Mouse (Mus musculus): ENCODE measurements at regions not wholly inside any gene's neighbourhood (a gene's known extent, or its start where the extent isn't known, plus 50 kb on each side); places are given as distances from the start of the nearest gene placed in this dataset.
A peak's percentile ranks its signal among the peaks of the same experiment; 100 is the strongest.

DNA sequence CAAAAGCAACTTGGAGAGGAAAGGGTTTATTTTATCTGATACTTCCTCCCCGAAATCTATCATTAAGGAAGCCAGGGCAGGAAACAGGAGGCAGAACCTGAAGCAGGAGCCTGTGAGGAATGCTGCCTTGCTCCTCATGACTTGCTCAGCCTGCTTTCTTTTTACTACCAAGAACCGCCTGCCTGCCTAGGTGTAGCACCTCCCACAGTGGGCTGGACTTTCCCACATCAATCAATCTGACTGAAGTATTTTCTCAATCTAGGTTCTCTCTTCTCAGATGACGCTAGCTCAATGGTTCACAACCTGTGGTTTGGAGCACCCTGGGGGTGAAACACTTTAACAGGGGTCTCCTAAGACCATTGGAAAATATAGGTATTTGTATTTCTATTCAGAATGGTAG is 83.4 kb upstream of the Ccn6 start:
- ATAC-seq (ENCODE audit: insufficient number of reproducible peaks, insufficient read depth, low FRiP score, low read depth), result no peak
- Histone ChIP-seq H3K36me3 (ENCODE audit: control insufficient read depth, insufficient read depth, low read length) (no peaks in the 10 kb centered on the region), H3K9me3 (ENCODE audit: control insufficient read depth, low read length) (no peaks in the 10 kb centered on the region), H3K9ac (ENCODE audit: low read length) (no peak overlapping the region), H3K4me1 (ENCODE audit: control insufficient read depth in 2 of 2, insufficient read depth in 2 of 2, low read length in 2 of 2) (no peaks in the 10 kb centered on the region), H3K4me3 (ENCODE audit: control insufficient read depth in 1 of 2, insufficient read depth in 1 of 2, low read depth in 1 of 2, low read length in 2 of 2) (no peak overlapping the region), H3K27ac (replicated peaks in 1 of 2; ENCODE audit: control insufficient read depth in 1 of 2, insufficient read depth in 1 of 2, low read depth in 2 of 2, low read length in 2 of 2) (no peak overlapping the region), H3K4me2 (ENCODE audit: low read length) (no peak overlapping the region), H3K27me3 (ENCODE audit: control insufficient read depth, insufficient read depth, low read length) (no peaks in the 10 kb centered on the region)
- WGBS, result 57% methylated on average over 3 of the region's 3 CpGs

DNA sequence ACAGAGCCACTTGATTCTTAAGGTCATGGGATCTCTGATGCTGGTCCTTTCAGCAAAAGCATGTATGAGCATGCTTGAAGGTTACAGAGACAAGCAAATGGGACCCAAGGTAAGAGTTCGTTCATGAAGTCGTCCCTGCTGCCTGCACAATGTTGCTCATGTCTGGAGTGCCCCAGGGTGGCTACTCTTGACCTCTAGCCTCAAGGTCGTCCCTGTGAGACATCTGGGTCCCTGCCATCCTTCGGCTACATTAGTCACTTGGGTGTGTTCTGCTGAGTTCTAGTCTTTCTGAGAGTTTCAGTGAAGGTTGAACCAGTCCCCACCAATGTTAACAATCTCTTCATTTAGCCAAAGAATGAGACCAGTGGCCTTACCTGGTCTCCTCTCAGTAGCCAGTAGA is 81.5 kb upstream of the Ccn6 start:
- Histone ChIP-seq H3K4me3 (ENCODE audit: control insufficient read depth in 1 of 2, insufficient read depth in 1 of 2, low read depth in 1 of 2, low read length in 2 of 2) (no peak overlapping the region), H3K4me2 (ENCODE audit: low read length) (no peak overlapping the region), H3K9ac (ENCODE audit: low read length) (no peak overlapping the region), H3K27ac (replicated peaks in 1 of 2; ENCODE audit: control insufficient read depth in 1 of 2, insufficient read depth in 1 of 2, low read depth in 2 of 2, low read length in 2 of 2) (no peak overlapping the region), H3K4me1 (ENCODE audit: control insufficient read depth in 2 of 2, insufficient read depth in 2 of 2, low read length in 2 of 2) (no peaks in the 10 kb centered on the region), H3K9me3 (ENCODE audit: control insufficient read depth, low read length) (no peaks in the 10 kb centered on the region), H3K36me3 (ENCODE audit: control insufficient read depth, insufficient read depth, low read length) (no peaks in the 10 kb centered on the region), H3K27me3 (ENCODE audit: control insufficient read depth, insufficient read depth, low read length) (no peaks in the 10 kb centered on the region)
- WGBS, result 63% methylated on average over 4 of the region's 4 CpGs
- ATAC-seq (ENCODE audit: insufficient number of reproducible peaks, insufficient read depth, low FRiP score, low read depth), result no peak

DNA sequence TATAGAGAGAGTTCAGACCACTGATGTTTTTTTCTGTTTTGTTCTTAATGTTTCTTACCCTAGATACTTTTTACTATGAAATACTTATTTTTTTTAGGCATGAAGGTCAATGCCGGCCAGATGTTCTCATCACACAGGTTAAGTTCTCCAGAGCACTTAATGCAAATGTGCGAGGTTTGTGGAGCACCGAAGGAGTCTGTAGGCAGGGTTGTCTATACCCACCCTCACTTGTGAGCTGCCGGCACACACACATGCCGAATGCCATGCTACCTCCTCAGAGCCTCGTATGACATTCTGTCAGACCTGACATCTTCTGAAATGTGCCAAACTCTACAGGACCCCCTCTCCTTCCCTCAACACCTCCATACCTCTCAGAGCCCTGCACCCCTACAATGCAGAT is 80.5 kb upstream of the Ccn6 start:
- no peak overlapping the region for H3K9ac ChIP-seq (ENCODE audit: low read length)
- no peak overlapping the region for H3K4me3 ChIP-seq (ENCODE audit: control insufficient read depth in 1 of 2, insufficient read depth in 1 of 2, low read depth in 1 of 2, low read length in 2 of 2)
- no peak overlapping the region for H3K4me2 ChIP-seq (ENCODE audit: low read length)
- WGBS, result 87% methylated on average over 6 of the region's 6 CpGs
- no peak for ATAC-seq (ENCODE audit: insufficient number of reproducible peaks, insufficient read depth, low FRiP score, low read depth)
- H3K36me3 ChIP-seq (ENCODE audit: control insufficient read depth, insufficient read depth, low read length), result no peaks in the 10 kb centered on the region
- no peaks in the 10 kb centered on the region for H3K27me3 ChIP-seq (ENCODE audit: control insufficient read depth, insufficient read depth, low read length)
- H3K9me3 ChIP-seq (ENCODE audit: control insufficient read depth, low read length), result no peaks in the 10 kb centered on the region
- H3K4me1 ChIP-seq (ENCODE audit: control insufficient read depth in 2 of 2, insufficient read depth in 2 of 2, low read length in 2 of 2), result no peaks in the 10 kb centered on the region; a peak in 1 of 4 replicates
- no peak overlapping the region for H3K27ac ChIP-seq (replicated peaks in 1 of 2; ENCODE audit: control insufficient read depth in 1 of 2, insufficient read depth in 1 of 2, low read depth in 2 of 2, low read length in 2 of 2)

DNA sequence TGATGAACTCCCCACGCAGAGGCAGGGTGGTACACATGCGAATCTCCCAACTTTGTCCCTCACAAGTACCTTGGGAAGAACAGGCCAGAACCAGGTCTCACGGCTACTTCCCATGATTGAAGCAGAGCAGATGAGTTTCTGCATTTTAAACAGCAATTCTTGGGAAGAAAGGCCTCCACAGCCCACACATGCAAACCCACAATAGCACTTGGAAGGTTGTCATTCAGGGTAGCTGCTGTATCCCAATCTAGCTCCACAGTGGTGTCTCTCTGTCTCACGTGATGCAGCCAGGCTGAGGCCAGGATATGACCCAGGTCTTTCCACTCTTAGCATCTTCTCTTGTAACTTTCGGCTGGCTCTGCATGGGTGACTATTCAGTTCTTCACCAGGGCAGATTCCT is 78.8 kb upstream of the Ccn6 start:
- H3K9me3 ChIP-seq (ENCODE audit: control insufficient read depth, low read length), result no peaks in the 10 kb centered on the region
- no peak overlapping the region for H3K27ac ChIP-seq (replicated peaks in 1 of 2; ENCODE audit: control insufficient read depth in 1 of 2, insufficient read depth in 1 of 2, low read depth in 2 of 2, low read length in 2 of 2)
- no peak overlapping the region for H3K9ac ChIP-seq (ENCODE audit: low read length)
- H3K4me1 ChIP-seq (ENCODE audit: control insufficient read depth in 2 of 2, insufficient read depth in 2 of 2, low read length in 2 of 2), result peaks cover 0 to 2% of the 10 kb centered on the region in 2 experiments; a peak in 1 of 4 replicates
- 91% methylated on average over 5 of the region's 5 CpGs for WGBS
- ATAC-seq (ENCODE audit: insufficient number of reproducible peaks, insufficient read depth, low FRiP score, low read depth), result no peak
- no peaks in the 10 kb centered on the region for H3K27me3 ChIP-seq (ENCODE audit: control insufficient read depth, insufficient read depth, low read length)
- no peak overlapping the region for H3K4me3 ChIP-seq (ENCODE audit: control insufficient read depth in 1 of 2, insufficient read depth in 1 of 2, low read depth in 1 of 2, low read length in 2 of 2)
- H3K36me3 ChIP-seq (ENCODE audit: control insufficient read depth, insufficient read depth, low read length), result no peaks in the 10 kb centered on the region
- H3K4me2 ChIP-seq (ENCODE audit: low read length), result no peak overlapping the region

DNA sequence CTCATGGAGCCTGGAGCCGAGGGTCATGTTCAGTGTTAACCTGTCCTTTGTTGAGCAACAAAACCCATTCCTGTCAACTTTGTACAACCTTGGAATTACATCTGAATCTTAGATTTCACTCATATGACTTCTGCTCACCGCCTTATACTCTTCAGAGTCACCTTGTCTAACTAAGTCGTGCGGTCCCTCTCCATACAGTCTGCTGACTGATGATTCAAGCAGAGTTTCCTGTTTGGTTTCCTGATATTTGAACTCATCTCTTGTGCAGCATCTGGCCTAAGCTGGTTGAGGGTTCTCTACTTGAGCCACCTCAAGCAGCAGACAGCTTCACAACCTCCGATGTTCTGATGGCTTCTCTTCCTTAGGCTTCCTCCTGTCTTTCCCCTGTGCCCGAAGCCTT is 78.3 kb upstream of the Ccn6 start:
- WGBS, result 82% methylated on average over 6 of the region's 6 CpGs
- Histone ChIP-seq H3K36me3 (ENCODE audit: control insufficient read depth, insufficient read depth, low read length) (no peaks in the 10 kb centered on the region), H3K4me3 (ENCODE audit: control insufficient read depth in 1 of 2, insufficient read depth in 1 of 2, low read depth in 1 of 2, low read length in 2 of 2) (no peak overlapping the region), H3K27me3 (ENCODE audit: control insufficient read depth, insufficient read depth, low read length) (no peaks in the 10 kb centered on the region), H3K27ac (replicated peaks in 1 of 2; ENCODE audit: control insufficient read depth in 1 of 2, insufficient read depth in 1 of 2, low read depth in 2 of 2, low read length in 2 of 2) (no peak overlapping the region), H3K9me3 (ENCODE audit: control insufficient read depth, low read length) (no peaks in the 10 kb centered on the region), H3K4me2 (ENCODE audit: low read length) (no peak overlapping the region), H3K4me1 (ENCODE audit: control insufficient read depth in 2 of 2, insufficient read depth in 2 of 2, low read length in 2 of 2) (peaks cover 0 to 2% of the 10 kb centered on the region in 2 experiments; a peak in 1 of 4 replicates), H3K9ac (ENCODE audit: low read length) (no peak overlapping the region)
- no peak for ATAC-seq (ENCODE audit: insufficient number of reproducible peaks, insufficient read depth, low FRiP score, low read depth)

DNA sequence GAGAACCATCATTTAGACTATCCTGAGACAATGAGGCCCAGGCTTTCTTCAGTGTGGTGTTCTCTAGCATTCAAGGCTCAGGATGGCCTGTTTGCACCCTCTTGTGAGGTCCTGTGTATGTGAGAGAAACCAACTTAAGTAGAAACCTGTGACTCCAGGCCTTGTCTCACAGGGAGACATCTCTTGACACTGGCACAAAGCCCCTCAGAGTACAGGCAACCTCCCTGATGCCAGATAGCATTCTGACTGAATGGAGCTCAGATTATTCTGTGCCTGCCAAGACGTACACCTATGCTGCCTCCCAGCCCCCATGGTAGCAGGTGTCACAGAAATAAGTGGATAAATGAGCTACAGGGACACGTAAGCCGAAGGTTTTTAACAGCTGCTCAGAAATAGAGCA is 77.9 kb upstream of the Ccn6 start:
- no peak overlapping the region for H3K4me3 ChIP-seq (ENCODE audit: control insufficient read depth in 1 of 2, insufficient read depth in 1 of 2, low read depth in 1 of 2, low read length in 2 of 2)
- no peak overlapping the region for H3K4me2 ChIP-seq (ENCODE audit: low read length)
- H3K4me1 ChIP-seq (ENCODE audit: control insufficient read depth in 2 of 2, insufficient read depth in 2 of 2, low read length in 2 of 2), result peaks cover 0 to 2% of the 10 kb centered on the region in 2 experiments; a peak in 1 of 4 replicates
- no peaks in the 10 kb centered on the region for H3K27me3 ChIP-seq (ENCODE audit: control insufficient read depth, insufficient read depth, low read length)
- no peak overlapping the region for H3K27ac ChIP-seq (replicated peaks in 1 of 2; ENCODE audit: control insufficient read depth in 1 of 2, insufficient read depth in 1 of 2, low read depth in 2 of 2, low read length in 2 of 2)
- ATAC-seq (ENCODE audit: insufficient number of reproducible peaks, insufficient read depth, low FRiP score, low read depth), result no peak
- H3K9ac ChIP-seq (ENCODE audit: low read length), result no peak overlapping the region
- H3K9me3 ChIP-seq (ENCODE audit: control insufficient read depth, low read length), result no peaks in the 10 kb centered on the region
- 88% methylated on average over 3 of the region's 3 CpGs for WGBS
- no peaks in the 10 kb centered on the region for H3K36me3 ChIP-seq (ENCODE audit: control insufficient read depth, insufficient read depth, low read length)

DNA sequence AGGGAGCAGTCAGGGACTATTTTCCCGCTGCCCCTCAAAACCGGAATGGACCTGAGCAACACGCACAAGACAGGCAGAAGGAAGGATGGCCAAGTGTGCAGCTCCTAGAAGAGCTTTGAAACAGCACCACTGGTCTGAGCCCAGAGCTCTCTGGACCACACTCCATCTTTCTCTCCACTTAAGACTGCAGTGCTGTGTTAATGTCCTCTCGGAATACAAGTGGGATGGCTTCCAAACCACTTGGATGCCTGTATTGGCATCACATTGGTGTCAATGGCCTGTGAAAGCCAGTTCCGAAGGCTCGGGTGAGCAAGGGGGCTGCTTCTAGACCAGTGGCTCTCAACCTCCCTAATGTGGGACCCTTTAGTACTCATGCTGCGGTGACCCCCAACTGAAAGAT is 77.4 kb upstream of the Ccn6 start:
- 94% methylated on average over 7 of the region's 7 CpGs for WGBS
- Histone ChIP-seq H3K4me2 (ENCODE audit: low read length) (no peak overlapping the region), H3K9me3 (ENCODE audit: control insufficient read depth, low read length) (no peaks in the 10 kb centered on the region)

DNA sequence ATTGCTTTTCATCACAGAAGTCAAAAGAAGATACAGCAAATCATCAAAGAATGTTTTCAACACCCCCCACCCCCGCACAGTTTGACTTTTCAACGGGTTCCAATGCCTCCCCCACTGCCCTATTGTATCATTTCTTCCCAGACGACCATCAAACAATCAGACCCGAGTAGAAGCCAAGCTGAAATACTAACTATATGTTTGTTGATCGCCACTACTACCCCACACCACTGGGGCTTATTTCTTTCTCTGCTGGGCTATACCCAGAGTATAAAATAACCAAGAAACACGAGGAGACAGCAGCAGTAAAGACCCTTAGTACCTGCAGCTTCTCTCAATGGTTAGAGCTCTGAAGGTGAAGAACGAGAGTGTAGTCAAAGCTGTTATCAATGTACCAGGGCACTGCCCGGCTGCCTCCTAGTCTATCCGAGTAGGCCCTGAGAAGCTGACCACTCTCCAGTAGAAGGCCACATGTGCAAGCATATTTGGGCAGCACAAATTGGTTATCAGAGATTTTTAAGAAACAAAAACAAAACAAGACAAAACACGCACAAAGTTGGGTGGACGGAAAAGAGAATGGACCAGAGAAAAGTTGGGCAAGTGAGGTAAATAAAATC is 76.7 kb upstream of the Ccn6 start:
- Histone ChIP-seq H3K27me3 (ENCODE audit: control insufficient read depth, insufficient read depth, low read length) (no peaks in the 10 kb centered on the region), H3K9me3 (ENCODE audit: control insufficient read depth, low read length) (no peaks in the 10 kb centered on the region), H3K4me2 (ENCODE audit: low read length) (peak overlapping the region; percentile 57), H3K4me3 (ENCODE audit: control insufficient read depth in 1 of 2, insufficient read depth in 1 of 2, low read depth in 1 of 2, low read length in 2 of 2) (no peak overlapping the region), H3K9ac (ENCODE audit: low read length) (peak overlapping the region; percentile 41; the same call in 1 of the 2 replicates), H3K36me3 (ENCODE audit: control insufficient read depth, insufficient read depth, low read length) (no peaks in the 10 kb centered on the region), H3K27ac (replicated peaks in 1 of 2; ENCODE audit: control insufficient read depth in 1 of 2, insufficient read depth in 1 of 2, low read depth in 2 of 2, low read length in 2 of 2) (no peak overlapping the region), H3K4me1 (ENCODE audit: control insufficient read depth in 2 of 2, insufficient read depth in 2 of 2, low read length in 2 of 2) (peaks cover 0 to 2% of the 10 kb centered on the region in 2 experiments; a peak in 1 of 4 replicates)
- 43% methylated on average over 11 of the region's 11 CpGs for WGBS
- ATAC-seq (ENCODE audit: insufficient number of reproducible peaks, insufficient read depth, low FRiP score, low read depth), result no peak

More for the DNA sequence above, 77.4 kb upstream of the Ccn6 start:
- no peaks in the 10 kb centered on the region for H3K36me3 ChIP-seq (ENCODE audit: control insufficient read depth, insufficient read depth, low read length)
- H3K27ac ChIP-seq (replicated peaks in 1 of 2; ENCODE audit: control insufficient read depth in 1 of 2, insufficient read depth in 1 of 2, low read depth in 2 of 2, low read length in 2 of 2), result no peak overlapping the region
- no peaks in the 10 kb centered on the region for H3K27me3 ChIP-seq (ENCODE audit: control insufficient read depth, insufficient read depth, low read length)
- H3K9ac ChIP-seq (ENCODE audit: low read length), result no peak overlapping the region
- ATAC-seq (ENCODE audit: insufficient number of reproducible peaks, insufficient read depth, low FRiP score, low read depth), result no peak
- H3K4me3 ChIP-seq (ENCODE audit: control insufficient read depth in 1 of 2, insufficient read depth in 1 of 2, low read depth in 1 of 2, low read length in 2 of 2), result no peak overlapping the region
- peaks cover 0 to 2% of the 10 kb centered on the region in 2 experiments; a peak in 1 of 4 replicates for H3K4me1 ChIP-seq (ENCODE audit: control insufficient read depth in 2 of 2, insufficient read depth in 2 of 2, low read length in 2 of 2)
